Mouse (Mus musculus): ENCODE results near the gene Pds5b.
"Not testable (repeated sequence)": the region's sequence is repeated elsewhere in the genome, so short reads cannot be mapped to it uniquely, and the experiment has no call there.

The Pds5b gene

DNA sequence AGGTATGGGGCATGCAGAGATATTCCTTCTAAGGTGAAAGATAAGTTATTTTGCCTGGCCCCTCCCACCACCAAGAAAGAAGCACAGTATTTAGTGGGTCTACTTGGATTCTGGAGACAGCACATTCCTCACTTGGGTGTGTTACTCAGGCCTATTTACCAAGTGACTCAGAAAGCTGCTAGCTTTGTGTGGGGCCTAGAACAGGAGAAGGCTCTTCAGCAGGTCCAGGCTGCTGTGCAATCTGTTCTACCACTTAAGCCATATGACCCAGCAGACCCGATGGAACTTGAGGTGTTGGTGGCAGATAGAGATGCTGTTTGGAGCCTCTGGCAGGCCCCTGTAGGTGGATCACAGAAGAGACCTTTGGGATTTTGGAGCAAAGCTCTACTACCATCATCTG, 33.1 kb downstream of the Pds5b start:
- DNase-seq, result not testable (repeated sequence)

DNA sequence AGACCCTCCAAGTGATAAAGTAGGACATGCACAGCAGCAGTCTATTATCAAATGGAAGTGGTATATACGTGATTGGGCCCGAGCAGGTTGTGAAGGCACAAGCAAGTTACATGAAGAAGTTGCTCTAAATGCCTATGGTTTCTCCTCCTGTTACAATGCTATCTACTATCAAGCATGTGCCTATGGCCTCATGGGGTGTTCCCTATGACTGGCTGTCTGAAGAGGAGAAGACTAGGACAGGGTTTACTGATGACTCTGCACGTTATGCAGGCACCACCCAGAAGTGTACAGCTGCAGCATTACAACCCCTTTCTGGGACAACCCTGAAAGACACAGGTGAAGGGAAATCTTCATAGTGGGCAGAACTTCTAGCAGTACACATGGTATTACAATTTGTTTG, 33.6 kb downstream of the Pds5b start:
- peak; percentile 25 for DNase-seq

GRCm38 (mm10) chr5:150711503-150711902, 38.0 kb downstream of the Pds5b start:
- no peak for DNase-seq

- no peak for DNase-seq
Measured at GRCm38 (mm10) chr5:150713431-150713830, 39.9 kb downstream of the Pds5b start.

DNA sequence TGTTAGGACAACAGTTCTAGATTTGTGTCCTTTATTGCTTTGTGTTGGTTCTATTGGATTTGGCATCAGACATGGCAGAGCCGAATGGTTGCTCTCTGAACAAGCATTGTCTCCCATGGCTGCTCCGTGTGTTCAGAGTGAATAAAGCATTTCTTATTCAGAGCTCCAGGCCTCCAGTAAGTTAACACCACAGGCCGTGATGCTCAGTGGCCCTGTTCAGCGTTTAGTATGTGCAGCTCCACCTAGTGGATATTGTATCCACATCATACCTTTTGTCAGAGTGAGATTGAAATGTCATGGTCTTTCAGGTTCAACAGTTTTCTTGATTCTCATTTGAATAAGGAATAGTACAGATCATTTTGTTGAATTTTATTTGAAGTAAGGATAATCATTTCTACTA, 44.2 kb downstream of the Pds5b start:
- DNase-seq, result peak; percentile 28

- no peak for DNase-seq
Measured at GRCm38 (mm10) chr5:150724641-150725040, 51.1 kb downstream of the Pds5b start.

GRCm38 (mm10) chr5:150737028-150737427, 63.5 kb downstream of the Pds5b start:
- DNase-seq, result not testable (repeated sequence)

DNA sequence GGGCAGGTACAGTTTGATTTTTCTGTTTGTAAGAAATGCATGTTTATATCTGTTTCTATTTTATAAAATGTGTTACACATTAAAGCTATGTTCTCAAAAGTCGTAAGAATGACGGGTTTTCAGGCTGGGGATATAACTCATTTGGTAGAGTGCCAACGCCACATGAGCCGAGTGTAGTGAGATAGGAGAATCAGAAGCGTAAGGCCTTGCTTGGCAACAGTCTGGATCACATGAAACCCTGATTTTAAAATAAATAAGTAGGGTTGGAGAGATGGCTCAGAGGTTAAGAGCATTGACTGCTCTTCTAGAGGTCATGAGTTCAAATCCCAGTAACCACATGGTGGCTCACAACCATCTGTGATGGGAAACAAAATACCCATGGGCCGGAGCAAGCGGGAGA, 65.8 kb downstream of the Pds5b start:
- DNase-seq, result no peak

DNA sequence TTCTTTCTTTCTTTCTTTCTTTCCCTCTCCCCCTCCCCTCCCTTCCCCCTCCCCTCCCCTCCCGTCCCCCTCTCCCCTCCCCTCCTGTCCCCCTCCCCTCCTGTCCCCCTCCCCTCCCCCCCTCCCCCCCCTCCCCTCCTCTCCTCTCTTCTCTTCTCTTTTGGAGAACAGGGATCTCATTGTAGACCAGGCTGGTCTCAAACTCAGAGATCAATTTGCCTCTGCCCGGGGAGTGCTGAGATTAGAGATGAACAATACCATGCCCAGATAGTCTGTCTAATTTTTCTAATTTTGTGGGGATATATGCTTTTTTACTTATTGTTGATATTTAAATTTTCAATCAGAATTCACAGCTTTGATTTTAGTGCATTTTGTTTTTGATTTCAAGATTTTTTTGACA, 67.1 kb downstream of the Pds5b start:
- no peak for DNase-seq

DNA sequence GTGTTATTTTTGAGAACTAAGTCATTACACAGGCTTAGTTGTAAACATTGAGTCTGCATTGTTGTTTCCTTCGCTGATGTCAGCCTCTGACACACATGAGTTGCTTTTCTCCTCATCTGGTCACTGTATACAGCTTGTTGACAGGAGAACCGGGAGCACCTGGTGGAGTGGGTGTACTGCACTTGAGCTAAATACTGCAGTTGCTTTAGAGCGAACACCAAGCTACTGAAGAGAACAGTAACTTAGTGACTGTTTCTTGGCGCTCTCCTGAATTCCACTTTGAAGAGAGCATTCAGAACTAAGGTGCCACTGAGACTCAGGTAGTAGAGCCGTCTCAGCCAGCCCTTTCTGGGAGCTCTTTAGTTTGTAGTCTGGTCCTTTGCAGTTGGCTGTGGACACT, 83.1 kb downstream of the Pds5b start:
- DNase-seq, result no peak

- DNase-seq, result no peak
Measured at GRCm38 (mm10) chr5:150772403-150772802, 98.9 kb downstream of the Pds5b start.

GRCm38 (mm10) chr5:150773083-150773482, 99.5 kb downstream of the Pds5b start:
- DNase-seq, result no peak

DNA sequence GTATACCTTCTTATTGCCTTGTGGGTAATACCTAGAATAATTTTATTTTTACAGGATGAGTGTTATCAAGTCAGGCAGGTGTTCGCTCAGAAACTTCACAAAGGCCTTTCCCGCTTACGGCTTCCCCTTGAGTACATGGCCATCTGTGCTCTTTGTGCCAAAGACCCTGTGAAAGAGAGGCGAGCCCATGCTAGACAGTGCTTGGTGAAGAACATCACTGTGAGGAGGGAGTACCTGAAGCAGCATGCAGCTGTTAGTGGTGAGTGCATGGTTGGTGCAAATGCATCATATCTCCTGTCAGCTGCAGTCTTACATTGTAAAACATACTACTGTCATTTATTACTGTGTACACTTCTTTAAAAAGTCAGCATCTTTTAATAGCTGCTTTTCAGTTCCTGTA, 114.7 kb downstream of the Pds5b start:
- DNase-seq, result no peak

DNA sequence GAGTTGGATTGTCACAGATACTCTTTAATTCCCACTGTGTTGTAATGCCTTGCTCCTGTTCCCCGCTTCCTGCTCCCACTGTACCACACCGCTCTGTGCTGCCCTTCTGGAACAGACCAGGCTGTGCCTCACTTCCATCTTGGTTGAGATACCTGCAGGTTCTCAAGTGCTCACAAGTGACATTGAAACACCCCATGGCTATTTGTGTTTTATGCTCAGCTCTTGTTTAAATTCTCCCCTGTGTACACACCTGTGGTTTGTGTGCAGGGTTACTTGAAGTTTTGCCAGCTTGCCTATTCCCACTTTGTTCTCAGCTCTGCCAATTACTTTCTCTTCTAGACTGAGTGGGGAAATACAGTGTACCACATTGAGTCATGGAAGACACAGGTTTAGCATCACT, 115.5 kb downstream of the Pds5b start:
- DNase-seq, result no peak

- no peak for DNase-seq
Measured at GRCm38 (mm10) chr5:150794181-150794580, 120.6 kb downstream of the Pds5b start.

DNA sequence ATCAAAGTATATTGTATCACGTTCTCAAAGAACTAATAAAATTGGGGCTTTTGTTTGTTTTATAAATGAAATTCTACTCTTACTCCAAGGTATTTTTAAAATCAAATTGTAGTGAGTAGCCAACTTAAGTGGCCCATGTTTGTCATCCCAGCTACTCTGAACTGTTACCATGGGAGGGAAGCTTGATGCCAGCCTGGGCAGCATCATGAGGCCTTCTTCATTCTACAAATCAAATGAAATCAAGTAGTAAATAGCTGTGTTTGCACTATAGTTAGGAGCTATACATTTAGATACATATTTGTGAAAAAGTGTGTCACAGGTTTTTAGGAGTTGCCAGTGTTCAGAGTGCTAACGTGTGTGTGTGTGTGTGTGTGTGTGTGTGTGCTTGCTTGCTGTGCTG, 126.5 kb downstream of the Pds5b start:
- DNase-seq, result no peak

DNA sequence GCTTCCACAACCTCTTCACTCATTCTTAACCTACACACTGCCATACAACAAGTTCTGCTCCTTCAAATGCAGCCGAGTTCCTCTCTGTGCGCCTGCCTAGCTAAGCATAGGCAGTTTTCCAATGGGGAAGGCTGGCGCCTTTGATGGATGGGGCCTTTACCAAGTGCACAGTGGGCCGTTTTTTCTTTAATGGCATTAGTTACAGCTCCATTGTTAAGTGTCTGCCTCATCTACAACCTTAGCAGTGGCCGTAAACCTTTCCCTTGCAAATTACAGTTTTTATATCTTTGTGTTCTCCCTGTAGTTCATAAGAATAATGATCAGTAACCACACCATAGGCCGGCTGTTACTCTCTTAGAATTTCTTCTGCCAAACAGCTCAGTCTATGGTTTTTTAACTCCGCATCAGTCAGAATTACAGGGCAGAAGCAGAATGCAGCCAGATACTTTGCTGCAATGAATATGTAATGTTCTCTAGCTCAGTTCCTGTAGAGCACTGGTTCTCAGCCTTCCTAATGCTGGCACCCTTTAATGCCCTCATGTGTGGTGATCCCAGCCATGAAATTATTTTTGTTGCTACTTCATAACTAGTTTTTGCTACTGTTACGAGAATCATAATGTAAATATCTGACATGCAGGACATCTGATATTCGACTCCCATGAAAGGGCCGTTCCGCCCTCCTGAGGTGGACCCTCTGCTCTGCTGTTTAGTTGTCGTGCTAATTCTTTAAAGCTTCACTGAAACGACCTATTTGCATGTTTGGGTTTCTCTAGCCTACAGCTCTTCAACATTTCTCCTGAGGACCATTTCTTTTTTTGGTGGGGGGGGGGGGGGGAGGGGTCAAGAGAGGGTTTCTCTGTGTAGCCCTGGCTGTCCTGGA, 140.8 kb downstream of the Pds5b start:
- DNase-seq, result no peak

DNA sequence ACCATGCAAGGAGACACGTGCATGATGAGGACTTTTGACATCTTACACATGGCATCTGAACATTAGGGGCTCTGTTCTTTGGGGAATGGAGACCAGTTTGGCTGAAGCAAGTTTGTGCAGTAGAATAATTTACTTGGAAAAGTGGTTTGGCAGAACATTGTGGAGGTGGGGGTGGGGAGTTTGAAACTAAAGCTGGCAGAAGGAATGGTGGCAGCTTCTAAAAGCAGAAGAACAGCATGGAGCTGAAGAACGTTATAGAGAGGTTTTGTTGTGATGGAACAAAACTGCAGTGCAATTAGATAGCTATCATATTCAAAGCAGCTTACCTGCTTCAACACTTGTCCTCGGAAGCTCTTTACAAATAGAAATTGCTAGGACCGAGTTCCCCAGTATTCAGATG, 141.9 kb downstream of the Pds5b start:
- no peak for DNase-seq

DNA sequence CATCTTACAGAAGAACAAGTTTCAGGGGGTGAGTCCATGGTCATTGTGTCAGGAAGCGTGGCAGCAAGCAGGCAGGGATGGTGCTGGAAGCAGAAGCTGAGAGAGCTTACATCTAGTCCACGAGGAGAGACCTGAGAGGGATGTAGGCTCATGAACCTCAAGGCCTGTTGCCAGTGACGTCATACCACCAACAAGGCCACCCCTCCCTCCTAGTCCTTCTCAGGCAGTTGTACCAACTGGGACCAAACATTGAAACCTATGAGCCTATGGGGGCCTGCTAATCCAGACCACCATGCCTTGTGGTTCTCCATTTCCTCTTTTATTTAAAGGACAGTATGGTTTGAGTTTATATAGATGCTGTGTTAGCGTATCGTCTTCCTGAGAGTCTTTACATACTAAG, 143.2 kb downstream of the Pds5b start:
- no peak for DNase-seq

- DNase-seq, result no peak
Measured at GRCm38 (mm10) chr5:150818041-150818440, 144.5 kb downstream of the Pds5b start.

GRCm38 (mm10) chr5:150818886-150819285, 145.3 kb downstream of the Pds5b start:
- DNase-seq, result no peak

- DNase-seq, result no peak
Measured at GRCm38 (mm10) chr5:150819520-150819919, 146.0 kb downstream of the Pds5b start.

GRCm38 (mm10) chr5:150821152-150821551, 147.6 kb downstream of the Pds5b start:
- DNase-seq, result no peak

- DNase-seq, result no peak
Measured at GRCm38 (mm10) chr5:150822781-150823180, 149.2 kb downstream of the Pds5b start.

GRCm38 (mm10) chr5:150823361-150823760, 149.8 kb downstream of the Pds5b start:
- DNase-seq, result no peak

Data from liver (tissue).